9 mouse cellular contexts compared by ENCODE assay signal in the genomic region with DNA sequence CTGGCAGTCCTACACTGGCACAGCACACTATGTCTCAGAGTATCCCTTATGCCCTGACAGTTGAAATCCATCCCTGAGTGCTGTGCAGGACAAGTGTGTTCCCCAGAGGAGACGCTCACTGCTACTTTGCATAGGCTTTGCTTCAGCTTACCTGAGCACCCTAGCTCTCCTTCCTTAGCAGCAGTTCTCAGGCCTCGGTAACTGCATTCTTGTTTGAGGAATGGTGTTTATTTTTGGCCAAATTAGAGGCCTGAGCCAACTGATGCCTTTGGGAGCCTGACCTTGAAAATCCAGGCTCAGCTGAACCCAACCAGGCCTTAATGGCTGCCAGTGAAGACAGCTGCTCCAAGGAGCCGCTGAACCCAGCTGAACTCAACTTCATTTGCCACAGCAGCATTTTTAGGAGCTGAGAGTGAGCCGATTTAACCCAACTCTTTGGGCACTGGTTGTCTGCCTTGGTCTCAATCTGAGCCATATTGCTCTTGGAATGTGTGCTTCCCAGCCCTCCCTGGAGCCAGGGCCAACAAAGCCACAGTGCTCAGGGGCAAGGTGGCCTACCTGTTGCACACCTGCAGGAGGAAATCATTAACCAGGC. TPM values are rescaled to one million over a fixed set of nuclear protein-coding genes. Genes with fewer than 3 reads are reported as not detected.
DNase-seq lines count a peak whose midpoint lies in the region; ATAC-seq and TF ChIP-seq lines count a peak whose summit lies in the region.
"Had no signal": no experiment of that assay in that cellular context is flagged by ENCODE, and none has a peak within 500 bp of the region (broad histone marks: within the 10 kb centered on the region; RNA-seq: fewer than 3 reads in every experiment).

No protein-coding gene starts in this region.

- no peaks in the 10 kb centered on the region for H3K9me3 ChIP-seq in midbrain, embryonic 12.5 days
- H3K9me3 ChIP-seq in midbrain, embryonic 10.5 days (replicated peaks): no peaks in the 10 kb centered on the region

- H3K27ac ChIP-seq in midbrain, embryonic 12.5 days (replicated peaks): peak overlapping the region; percentile 92; the same call in 1 of the 2 replicates
- H3K27ac ChIP-seq in midbrain, embryonic 10.5 days (replicated peaks): no peak overlapping the region
- H3K27ac ChIP-seq in small intestine, adult 2 months (ENCODE audit: insufficient read depth, low read depth, low read length): peak overlapping the region; percentile 84

- 97% methylated on average over 4 of the region's 4 CpGs for WGBS in midbrain, embryonic 12.5 days
- WGBS in midbrain, embryonic 10.5 days: 88% methylated on average over 4 of the region's 4 CpGs
- WGBS in small intestine, adult 2 months: 41% methylated on average over 4 of the region's 4 CpGs

- H3K4me3 ChIP-seq in midbrain, embryonic 12.5 days: no peak overlapping the region
- H3K4me3 ChIP-seq in midbrain, embryonic 10.5 days: no peak overlapping the region
- H3K4me3 ChIP-seq in small intestine, adult 2 months (ENCODE audit: low read depth, low read length): peak overlapping the region; percentile 28
- H3K4me3 ChIP-seq: erythroblast, embryonic 14.5 days had no signal

- peaks cover 17% of the 10 kb centered on the region for H3K4me1 ChIP-seq in midbrain, embryonic 12.5 days
- peaks cover 44% of the 10 kb centered on the region for H3K4me1 ChIP-seq in midbrain, embryonic 10.5 days
- H3K4me1 ChIP-seq in small intestine, adult 2 months (ENCODE audit: control insufficient read depth, insufficient read depth, insufficient read length, low read length): peaks cover 16% of the 10 kb centered on the region

- H3K9ac ChIP-seq in midbrain, embryonic 12.5 days (replicated peaks): no peak overlapping the region

- no peak for TF ChIP-seq CTCF in small intestine, adult 2 months (IDR thresholded peaks at IDR 0.05; ENCODE audit: extremely low read depth, insufficient read length, insufficient replicate concordance, low read depth, low read length)

- peaks cover 59% of the 10 kb centered on the region for H3K36me3 ChIP-seq in midbrain, embryonic 12.5 days
- H3K36me3 ChIP-seq in midbrain, embryonic 10.5 days: peaks cover 66% of the 10 kb centered on the region
- peaks cover 27% of the 10 kb centered on the region for H3K36me3 ChIP-seq in small intestine, adult 2 months (ENCODE audit: control insufficient read depth, insufficient read depth, low read length)

- no peak overlapping the region for H3K4me2 ChIP-seq in midbrain, embryonic 12.5 days (replicated peaks)

- no peak for ATAC-seq in midbrain, embryonic 12.5 days (ENCODE audit: low FRiP score, low read depth)

- no peak for TF ChIP-seq POLR2A in small intestine, adult 2 months (IDR thresholded peaks at IDR 0.05; ENCODE audit: low read depth, low read length)

- peak; percentile 40 for DNase-seq in gastrocnemius, postnatal 14 days
- no peak for DNase-seq in gastrocnemius, postnatal 4 days (ENCODE audit: low spot score in 2 of 2)
- DNase-seq in midbrain, embryonic 10.5 days (ENCODE audit: low spot score): no peak
- DNase-seq in heart, postnatal 4 days: peak; percentile 41
- no peak for DNase-seq in spleen, postnatal 36 days (ENCODE audit: low spot score in 2 of 2)
- no peak for DNase-seq in ovary, postnatal 36 days (ENCODE audit: low spot score)

- H3K27me3 ChIP-seq in midbrain, embryonic 12.5 days: no peaks in the 10 kb centered on the region
- H3K27me3 ChIP-seq in midbrain, embryonic 10.5 days (ENCODE audit: low read depth, poor library complexity, severe bottlenecking): no peaks in the 10 kb centered on the region
- no peaks in the 10 kb centered on the region for H3K27me3 ChIP-seq in small intestine, adult 2 months (ENCODE audit: control insufficient read depth, insufficient read depth, low read length)

- intact Hi-C loops in gastrocnemius, postnatal 14 days (cut with DNase I; ENCODE audit: low total_unique reads): no loop called here

RNA-seq across cellular contexts. Expression of gene Fbxl22, which starts 0.6 kb away (rescaled TPM):
- 10 to 100 TPM; 19.0 to 32.5 TPM for total RNA-seq in gastrocnemius, postnatal 14 days (2021)
- total RNA-seq in gastrocnemius, postnatal 4 days (2021): 10 to 100 TPM; 16.9 to 27.6 TPM
- 2.0 and 2.5 TPM in 2 replicates for polyA plus RNA-seq in midbrain, embryonic 12.5 days (2016; fragmentation: Nextera tagmentation; extraction: Ambion mirVana)
- 1.5 TPM in 2 replicates for polyA plus RNA-seq in midbrain, embryonic 10.5 days (2016; fragmentation: Nextera tagmentation; extraction: Ambion mirVana)
- total RNA-seq in heart, postnatal 4 days (2021): 10 to 100 TPM; 84.3 to 92.5 TPM
- 20.3 and 20.5 TPM in 2 replicates for polyA plus RNA-seq in small intestine, adult 2 months (2012; rRNA removed)

Comparison
In these comparisons a context has a peak if more than half of its experiments do, and no peak if none do; other contexts are left out.
1. DNase-seq: peak in gastrocnemius, postnatal 14 days (single experiment) and heart, postnatal 4 days (single experiment); none in gastrocnemius, postnatal 4 days (0 of 2), midbrain, embryonic 10.5 days (single experiment), spleen, postnatal 36 days (0 of 2) and ovary, postnatal 36 days (single experiment).